Mouse (Mus musculus) frontal cortex, adult 2 months (tissue): ENCODE measurements at regions not wholly inside any gene's neighbourhood (a gene's known extent, or its start where the extent isn't known, plus 50 kb on each side); places are given as distances from the start of the nearest gene placed in this dataset.

Experiments used
- DNase-seq, 2 experiments: peaks; one replicate each; pipeline ENCODE4 v3.0.0; 2022; ENCODE audit warnings: low spot score in 1 of 2; ENCODE audit errors: extremely low spot score in 1 of 2

GRCm38 (mm10) chr15:67904646-67905045 is 1403.9 kb upstream of the Lrrc6 start:
- DNase-seq = no peak

- DNase-seq = no peak
Observed at GRCm38 (mm10) chr15:67902982-67903381, 1402.3 kb upstream of the Lrrc6 start.

- peak; percentile 19 to 40 for DNase-seq
Observed at GRCm38 (mm10) chr15:67901191-67901601, 1400.5 kb upstream of the Lrrc6 start.

GRCm38 (mm10) chr15:67899772-67900171 is 1399.1 kb upstream of the Lrrc6 start:
- no peak for DNase-seq

- DNase-seq = peak; percentile 65 to 76
Observed at GRCm38 (mm10) chr15:67898959-67899403, 1398.3 kb upstream of the Lrrc6 start.

- no peak for DNase-seq
Observed at GRCm38 (mm10) chr15:67892066-67892465, 1391.4 kb upstream of the Lrrc6 start.

GRCm38 (mm10) chr15:67890612-67891304 is 1390.0 kb upstream of the Lrrc6 start:
- DNase-seq = no peak

GRCm38 (mm10) chr15:67888548-67888947 is 1387.8 kb upstream of the Lrrc6 start:
- peak; percentile 13 to 55 for DNase-seq

- no peak for DNase-seq
Observed at GRCm38 (mm10) chr15:67855291-67855690, 1354.6 kb upstream of the Lrrc6 start.

- DNase-seq = peak; percentile 23 to 51
Observed at GRCm38 (mm10) chr15:67850118-67850517, 1349.4 kb upstream of the Lrrc6 start.

GRCm38 (mm10) chr15:67845707-67846106 is 1345.0 kb upstream of the Lrrc6 start:
- no peak for DNase-seq

- peak; percentile 79 to 86 for DNase-seq
Observed at GRCm38 (mm10) chr15:67840671-67841070, 1340.0 kb upstream of the Lrrc6 start.

- DNase-seq = no peak
Observed at GRCm38 (mm10) chr15:67825796-67826484, 1325.2 kb upstream of the Lrrc6 start.

- DNase-seq = no peak
Observed at GRCm38 (mm10) chr15:67823226-67823625, 1322.5 kb upstream of the Lrrc6 start.

- no peak for DNase-seq
Observed at GRCm38 (mm10) chr15:67799871-67800270, 1299.2 kb upstream of the Lrrc6 start.

- no peak for DNase-seq
Observed at GRCm38 (mm10) chr15:67795578-67795977, 1294.9 kb upstream of the Lrrc6 start.

- DNase-seq = no peak
Observed at GRCm38 (mm10) chr15:67792822-67793221, 1292.1 kb upstream of the Lrrc6 start.

- DNase-seq = no peak
Observed at GRCm38 (mm10) chr15:67788587-67788986, 1287.9 kb upstream of the Lrrc6 start.

- no peak for DNase-seq
Observed at GRCm38 (mm10) chr15:67785583-67785982, 1284.9 kb upstream of the Lrrc6 start.

- DNase-seq = no peak
Observed at GRCm38 (mm10) chr15:67783754-67784153, 1283.0 kb upstream of the Lrrc6 start.

GRCm38 (mm10) chr15:67782505-67782904 is 1281.8 kb upstream of the Lrrc6 start:
- no peak for DNase-seq

- DNase-seq = peak in 1 of 2 experiments; percentile 15
Observed at GRCm38 (mm10) chr15:67780856-67781255, 1280.1 kb upstream of the Lrrc6 start.
